Mouse (Mus musculus): ENCODE measurements around the gene Rps28.

Gene Rps28

DNA sequence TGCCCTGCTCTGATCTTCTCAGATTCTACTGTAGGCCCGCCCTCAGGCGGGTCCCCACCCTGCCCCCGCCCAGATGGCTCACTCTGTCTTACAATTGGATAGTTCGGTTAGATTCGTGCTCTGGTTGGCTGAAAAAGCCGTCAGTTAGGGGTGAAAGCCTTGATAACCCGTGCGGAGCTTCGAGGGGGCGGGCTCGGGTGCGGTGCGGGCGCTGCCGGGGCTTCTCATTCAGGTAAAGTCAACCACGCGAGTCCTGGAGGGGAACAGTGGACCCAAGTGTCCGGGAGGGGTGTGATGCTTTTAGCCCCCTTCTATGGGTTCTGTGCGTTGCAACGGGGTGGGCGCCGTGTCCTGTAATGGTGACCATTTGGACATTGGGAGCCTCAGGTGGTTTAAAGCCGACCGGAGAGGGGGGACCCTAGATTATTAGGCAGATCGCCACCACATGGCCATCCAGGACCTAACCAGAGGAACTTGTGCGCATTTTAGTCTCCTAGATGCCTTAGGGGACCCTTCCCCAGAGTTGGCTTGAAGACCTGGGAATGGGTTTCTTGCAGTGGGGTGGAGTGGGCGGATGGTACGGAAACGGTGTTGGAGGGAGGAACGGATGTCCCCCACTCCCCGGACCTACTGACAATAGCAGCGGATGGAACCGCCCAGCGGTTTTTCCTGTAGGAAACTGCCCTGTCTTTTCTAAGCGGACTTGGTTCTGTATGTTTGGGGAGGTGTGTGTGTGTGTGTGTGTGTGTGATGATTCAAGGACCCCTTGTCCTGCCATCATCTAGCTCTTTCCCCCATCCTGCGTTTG, 13.8 kb downstream of the Rps28 start, which contains the start of gene Kank3:
TSS of gene Kank3 (plus strand) at position 186 of the 808 bp plus-strand sequence.
- DNase-seq = peak; percentile 96

DNA sequence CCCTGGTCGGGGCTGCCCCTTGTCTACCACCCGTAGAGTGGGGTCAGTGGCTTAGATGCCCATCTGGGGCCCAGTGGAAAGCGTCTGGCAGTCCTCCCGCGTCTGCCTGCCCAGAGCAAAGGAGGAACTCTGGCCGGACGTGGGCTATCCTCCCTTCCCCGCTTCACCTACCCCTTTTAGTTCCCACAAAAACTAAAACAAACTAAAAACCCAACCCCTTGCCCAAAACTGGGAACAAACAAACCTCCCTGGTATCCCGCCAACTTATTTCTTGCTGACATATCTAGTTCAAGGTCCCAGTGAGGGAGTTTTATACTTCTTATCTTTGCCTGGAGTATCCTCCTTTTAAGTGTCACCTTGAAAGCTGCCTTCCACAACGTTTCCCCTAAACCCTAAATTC, 16.2 kb downstream of the Rps28 start:
- no peak for DNase-seq

DNA sequence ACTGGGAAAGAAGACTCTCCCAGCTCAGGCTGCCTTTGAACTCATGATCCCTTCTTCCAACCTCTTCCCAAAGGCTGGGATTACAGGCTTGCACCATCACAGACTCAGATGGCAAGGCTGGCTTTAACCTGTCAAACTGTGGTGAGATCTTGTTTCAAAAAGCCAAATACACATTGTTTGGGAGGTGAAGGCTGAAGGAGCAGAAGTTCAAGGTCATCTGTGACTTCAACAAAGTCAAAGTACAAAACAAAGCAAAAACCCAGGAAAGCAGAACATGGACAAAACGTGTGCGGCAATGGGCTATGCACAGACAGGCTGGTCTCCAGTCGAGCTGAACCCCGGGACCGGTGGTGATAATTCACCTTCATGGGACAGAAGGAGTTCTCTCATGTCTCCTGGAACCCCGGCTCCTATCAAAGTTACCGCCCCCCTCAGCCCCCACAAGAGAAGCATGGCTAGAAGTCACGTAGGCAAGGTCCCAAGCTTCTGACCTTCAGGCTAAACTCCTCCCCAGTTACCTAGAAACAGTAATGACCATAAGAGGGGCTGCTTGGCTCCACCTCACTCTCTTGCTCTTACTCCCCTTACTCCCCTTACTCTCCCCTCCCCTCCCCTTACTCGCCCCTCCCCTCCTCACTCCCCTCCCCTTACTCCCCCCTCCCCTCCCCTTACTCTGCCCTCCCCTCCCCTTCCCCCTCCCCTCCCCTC, 17.0 kb downstream of the Rps28 start:
- no peak for DNase-seq

DNA sequence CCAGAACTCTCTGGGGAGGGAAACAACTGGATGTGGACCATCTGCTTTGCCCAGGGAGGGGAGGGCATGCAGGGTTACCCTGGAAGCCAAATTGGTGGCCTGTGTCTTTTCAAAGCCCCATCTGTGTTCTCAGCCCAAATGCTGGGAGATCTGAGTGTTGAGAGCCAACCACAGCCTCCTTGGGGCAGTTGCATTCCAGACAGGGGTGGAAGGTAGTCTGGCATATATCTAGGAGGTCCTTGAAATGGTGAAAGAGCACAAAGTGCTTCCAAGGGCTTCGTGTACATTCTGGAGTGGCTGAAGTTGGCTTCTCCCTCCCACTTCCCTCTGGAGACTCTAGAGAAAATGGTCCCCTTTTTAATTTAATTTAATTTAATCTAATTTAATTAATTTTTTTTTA, 19.6 kb downstream of the Rps28 start:
- DNase-seq = no peak

DNA sequence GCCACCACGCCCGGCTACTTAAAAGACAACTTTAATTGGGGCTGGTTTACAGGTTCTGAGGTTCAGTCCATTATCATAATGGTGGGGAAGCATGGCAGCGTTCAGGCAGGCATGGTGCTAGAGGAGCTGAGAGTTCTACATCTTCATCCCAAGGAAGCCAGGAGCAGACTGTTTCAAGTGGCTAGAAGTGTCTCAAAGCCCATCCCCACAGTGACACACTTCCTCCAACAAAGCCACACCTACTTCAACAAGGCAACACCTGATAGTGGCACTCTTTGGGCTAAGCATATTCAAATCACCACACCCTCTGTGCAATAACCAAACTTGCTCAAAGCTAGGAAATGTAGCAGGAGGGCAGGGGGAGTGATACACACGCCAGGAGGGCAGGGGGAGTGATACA, 20.2 kb downstream of the Rps28 start:
- DNase-seq = no peak

DNA sequence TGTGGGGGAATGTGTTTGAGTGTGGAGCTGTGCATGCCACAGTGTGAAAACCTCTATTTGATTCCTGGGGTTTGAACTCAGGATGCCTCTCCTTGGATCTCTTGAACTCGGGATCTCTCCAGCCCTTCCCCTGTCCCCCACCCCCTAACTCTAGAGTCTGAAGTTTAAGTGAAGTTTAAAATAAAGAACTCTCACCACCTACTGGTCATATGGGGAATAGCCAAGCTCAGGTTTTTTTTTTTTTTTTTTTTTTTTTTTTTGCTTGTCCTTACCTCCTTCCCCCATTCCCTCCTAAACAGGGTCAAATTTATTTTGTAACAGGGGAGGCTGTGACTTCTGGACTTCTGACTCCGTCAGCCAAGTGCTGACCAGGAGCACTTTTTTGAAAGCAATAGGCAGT, 22.1 kb downstream of the Rps28 start:
- no peak for DNase-seq

DNA sequence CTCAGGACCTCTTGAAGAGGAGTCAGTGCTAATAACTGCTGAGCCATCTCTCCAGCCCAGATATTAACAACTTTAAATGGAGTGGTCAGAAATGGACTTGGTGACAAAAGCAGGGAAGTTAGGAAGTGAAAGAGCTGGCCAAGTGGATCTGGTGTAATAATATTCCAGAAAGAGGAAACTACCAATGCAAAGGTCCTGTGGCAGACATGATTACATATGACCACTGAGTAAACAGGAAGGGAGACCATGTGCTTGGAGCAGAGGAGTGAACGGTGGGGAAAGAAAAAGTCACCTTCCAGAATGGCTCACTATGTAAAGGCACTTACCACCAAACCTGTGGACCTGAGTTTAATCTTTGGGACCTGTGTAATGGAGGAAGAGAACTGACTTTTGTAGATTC, 25.1 kb downstream of the Rps28 start:
- no peak for DNase-seq

DNA sequence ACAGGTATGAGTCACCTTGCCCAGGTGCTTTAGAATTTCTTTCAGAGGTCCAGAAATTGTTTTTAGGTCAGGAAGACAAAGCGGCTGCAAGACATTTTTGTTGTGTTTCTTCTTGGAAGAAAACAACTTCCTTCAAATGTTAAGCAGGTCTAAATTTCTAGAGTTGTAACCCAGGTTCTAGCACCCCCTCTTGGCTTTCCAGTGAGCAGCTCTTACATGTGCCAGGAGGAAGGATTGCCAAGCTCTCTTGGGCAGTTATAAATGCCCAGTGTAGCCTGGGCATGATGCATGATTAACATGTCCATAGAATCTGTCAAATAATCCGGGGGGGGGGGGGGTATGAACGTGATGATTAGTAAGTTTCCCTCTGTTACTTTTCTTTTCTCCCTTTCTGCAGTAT, 26.1 kb downstream of the Rps28 start:
- no peak for DNase-seq

DNA sequence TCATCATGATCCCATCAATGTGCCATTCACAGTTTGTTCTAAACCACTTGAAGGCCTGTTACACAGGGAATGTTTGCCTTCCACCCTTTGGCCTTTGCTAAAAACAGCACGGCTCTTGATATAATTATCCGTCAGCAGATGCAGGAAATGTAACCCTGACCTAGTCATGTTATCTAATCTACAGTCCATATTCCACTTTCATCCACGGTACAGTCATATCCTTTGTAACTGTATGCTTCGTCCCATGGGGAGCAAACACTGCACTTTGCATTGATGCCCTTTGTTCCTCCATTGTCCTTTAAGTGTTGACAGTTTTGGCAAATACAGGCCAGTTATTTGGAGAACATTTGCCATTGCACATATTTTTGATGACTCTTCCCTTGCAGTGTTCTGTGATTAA, 35.6 kb downstream of the Rps28 start:
- DNase-seq = no peak

DNA sequence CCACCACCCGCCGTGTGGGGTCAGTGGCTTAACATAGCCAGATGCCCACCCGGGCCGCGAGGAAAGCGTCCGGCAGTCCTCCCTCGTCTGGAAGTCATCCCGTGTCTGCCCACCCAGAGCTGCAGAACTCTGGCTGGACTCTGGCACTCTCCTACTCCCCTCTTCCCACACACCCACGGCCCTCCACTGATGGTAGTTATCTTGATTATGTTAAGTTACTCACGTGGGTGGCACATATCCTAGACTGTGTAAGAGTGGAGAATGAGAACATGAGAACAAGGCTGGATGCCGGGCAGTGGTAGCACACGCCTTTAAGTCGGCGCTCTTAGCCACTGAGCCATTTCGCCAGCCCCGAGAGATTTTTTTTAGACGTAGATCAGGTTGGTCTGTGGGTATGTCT, 38.0 kb downstream of the Rps28 start:
- no peak for DNase-seq

DNA sequence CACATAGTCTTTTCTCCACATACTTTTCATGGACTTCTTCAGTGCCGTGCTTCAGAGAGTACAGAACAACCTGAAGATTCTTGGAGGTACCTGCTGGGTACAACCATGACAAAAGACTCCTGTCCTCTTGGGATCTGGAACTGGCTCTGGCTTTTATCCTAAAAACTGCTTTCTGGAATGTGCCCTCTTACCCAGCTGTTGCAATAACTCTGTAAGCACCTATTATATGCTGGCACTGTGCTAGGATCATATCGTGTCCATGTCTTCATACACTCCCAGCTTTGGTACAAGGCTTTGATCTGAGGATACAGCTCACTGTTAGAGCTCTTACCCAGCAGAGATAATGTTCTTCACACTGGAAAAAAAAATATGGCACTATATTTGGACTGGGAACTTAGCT, 39.4 kb downstream of the Rps28 start:
- no peak for DNase-seq

DNA sequence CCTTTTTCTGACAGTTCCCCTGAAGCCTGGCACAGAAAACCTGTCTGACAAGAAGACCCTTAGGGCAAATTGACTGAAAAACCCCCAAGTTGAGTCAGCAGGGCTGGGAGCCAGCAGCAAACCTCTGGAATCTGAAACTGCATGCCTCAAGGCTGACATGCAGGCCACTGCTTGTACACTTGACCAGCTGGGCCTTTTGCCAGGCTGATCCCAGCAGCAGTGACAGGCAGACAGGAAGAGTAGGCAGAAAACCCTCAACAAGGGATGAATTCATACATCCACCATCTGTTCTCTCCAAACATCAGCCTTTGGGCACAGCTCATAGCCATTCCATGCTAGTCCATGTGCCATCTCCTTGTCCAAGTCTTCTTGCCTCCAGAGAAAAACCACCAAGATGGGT, 41.0 kb downstream of the Rps28 start:
- DNase-seq = peak; percentile 32

DNA sequence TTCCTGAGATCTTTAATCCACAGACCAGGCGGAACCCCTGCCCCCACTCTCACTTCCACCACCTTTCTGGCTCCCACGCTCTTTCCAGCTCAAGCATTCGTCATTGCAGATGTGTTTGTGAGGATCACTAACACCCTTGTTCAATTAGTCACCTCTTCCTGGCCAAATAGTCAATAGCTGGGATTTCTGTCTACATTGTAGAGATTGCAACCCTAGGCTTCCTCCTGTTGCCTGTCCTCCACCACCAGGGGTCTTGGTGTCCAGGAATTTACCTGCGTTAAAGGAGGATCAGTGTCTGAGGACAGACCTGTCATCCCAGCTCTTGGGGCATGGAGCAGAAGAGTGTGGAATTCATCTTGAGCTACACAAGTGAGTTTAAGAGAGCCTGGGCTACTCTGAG, 42.3 kb downstream of the Rps28 start:
- DNase-seq = no peak

DNA sequence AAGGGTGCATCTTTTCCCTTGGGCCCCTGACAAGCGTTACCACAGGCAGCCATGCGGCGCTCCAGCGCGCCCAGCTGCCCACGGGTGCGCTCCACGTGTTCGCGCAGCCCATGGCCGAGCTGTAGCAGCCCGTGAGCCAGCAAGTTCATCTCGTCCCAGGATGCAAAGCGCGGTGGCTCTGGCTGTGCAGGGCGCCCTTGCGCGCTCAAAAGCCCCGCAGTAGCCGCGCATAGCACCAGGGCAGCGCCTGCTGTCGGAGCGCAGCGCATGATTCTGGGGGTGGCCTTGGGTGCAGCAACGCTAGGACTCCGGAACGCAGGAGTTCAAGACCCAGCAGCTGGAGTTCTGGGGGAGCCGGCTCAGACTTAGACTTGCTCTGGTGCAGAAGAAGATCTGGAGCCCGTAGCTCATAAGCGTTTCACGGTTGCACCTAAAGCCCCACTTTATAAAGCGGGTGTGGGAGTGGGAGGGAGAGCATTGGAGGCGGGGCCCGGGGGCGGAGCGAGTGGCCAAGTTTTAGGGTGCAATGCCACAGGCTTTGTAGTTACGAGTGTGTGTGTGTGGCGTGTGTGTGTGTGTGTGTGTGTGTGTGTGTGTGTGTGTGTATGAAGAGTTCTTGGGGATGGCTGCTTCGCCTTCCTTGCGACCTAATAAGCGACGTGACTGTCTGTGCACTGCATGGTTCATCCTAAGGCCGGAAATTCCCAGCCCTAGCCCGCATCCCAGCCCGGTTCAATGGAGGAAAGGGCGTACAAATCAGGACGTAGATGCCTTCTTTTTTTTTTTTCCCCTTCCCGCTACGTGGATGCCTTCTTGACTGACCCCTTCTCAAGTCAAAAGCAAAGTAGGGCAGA, 43.0 kb downstream of the Rps28 start, which contains the start of gene Angptl4:
TSS of gene Angptl4 (minus strand) at position 707 of the 854 bp plus-strand sequence.
- DNase-seq = peak; percentile 33

DNA sequence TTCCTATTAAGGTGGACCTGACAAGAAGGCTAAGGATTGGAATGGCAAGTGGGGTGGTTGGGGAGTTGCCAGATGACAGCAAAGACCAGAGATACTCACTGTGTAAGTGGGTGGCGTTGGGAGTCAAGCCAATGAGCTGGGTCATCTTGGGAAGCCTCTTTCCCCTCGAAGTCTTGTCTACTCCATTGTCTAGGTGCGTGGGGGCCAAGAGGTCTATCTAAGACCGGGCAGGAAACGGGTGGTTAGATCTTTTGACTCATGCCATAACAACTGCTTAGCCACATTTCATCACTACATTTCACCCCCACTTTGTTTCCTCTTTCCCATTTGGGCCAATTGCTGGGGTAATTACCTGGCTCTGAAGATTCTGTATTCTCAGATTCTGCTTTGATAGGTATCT, 43.9 kb downstream of the Rps28 start:
- DNase-seq = no peak

DNA sequence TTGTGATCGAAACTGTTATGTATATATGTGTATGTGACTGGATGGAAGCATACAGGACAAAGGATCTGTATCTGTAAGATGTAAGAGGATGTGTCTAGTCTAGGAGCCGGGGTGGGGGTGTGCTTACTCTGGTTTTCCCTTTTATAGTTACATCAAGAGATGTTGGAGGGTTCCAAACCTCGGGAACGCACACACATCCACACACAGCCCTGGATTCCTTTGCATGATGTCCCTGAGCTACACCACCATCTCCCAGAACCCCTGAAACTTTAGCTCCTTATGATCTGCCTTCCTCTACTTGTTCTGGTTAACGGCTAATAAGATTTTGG, 44.4 kb downstream of the Rps28 start:
- DNase-seq = no peak

DNA sequence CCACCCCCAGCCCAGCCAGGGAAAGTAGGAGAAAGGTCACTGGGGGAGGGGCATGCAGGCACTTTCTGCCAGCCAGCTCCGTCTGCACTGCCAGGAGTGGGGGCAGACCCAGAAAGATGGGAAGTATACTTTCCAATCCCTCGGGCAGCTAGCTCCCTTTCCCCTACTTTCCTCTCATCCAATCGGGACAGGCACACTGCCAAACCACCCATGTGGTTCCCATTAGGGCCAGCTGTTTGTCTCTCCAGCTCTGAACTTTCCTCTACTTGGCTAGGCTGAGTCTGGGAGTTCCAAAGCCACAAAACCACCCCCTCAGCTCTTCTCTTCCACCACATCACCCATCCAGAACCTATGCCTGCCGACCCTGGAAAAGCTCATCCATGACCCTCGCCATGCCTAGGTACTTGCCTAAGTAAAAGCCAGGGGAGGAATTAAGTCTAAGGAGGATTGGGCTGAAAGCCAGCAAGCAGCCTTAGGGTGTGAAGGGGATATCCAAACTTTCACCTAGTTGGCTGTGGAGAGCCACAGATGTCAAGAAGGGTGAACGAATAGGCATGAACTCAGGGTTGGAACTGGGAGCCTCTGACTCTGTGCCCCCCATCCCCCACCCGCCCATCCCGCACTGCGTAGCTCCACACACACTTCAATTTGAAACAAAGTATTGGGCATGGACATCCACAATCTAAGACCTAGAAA, 44.9 kb downstream of the Rps28 start:
- peak; percentile 80 for DNase-seq

DNA sequence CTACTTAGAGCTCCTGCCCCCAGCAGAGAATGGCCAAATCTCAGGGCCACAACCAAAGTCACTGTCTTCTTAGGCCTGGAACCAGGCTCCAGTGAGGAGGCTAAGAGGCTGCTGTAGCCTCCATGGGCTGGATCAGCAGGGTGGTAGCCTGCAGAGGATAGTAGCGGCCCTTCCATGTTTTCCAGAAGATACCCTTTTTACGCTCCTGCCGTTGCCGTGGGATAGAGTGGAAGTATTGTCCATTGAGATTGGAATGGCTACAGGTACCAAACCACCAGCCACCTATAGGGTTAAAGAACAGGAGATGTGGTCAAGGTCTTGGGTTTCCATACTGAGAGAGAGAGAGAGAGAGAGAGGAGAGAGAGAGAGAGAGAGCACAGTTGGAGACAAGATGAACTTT, 49.1 kb downstream of the Rps28 start:
- DNase-seq = no peak

DNA sequence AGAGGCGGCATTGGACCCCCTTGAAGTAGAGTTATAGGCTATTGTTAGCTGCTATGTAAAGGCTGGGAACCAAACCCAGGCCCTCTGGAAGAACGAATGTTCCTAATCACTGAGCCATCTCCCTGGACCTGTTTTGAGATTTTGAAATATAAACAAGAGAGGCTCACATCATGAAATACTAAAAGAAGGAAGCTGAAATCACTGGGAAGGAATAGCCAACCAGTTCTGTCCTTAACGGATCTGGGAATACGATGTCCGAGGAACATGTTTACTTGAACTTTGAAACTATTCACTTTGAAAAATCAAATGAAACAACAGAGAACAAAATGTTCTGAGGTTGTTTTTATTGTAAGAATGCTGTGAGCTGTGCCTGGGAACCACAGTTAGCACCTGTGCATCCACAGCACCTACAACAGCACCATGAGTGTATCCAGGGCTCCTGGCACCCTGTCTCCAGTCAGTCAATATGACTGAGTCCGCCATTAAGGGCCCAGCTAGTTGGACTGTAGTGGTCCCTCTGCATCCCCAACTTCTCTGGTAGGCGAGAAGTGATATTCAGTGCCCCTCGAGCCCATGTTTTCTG, 49.7 kb downstream of the Rps28 start:
- no peak for DNase-seq

DNA sequence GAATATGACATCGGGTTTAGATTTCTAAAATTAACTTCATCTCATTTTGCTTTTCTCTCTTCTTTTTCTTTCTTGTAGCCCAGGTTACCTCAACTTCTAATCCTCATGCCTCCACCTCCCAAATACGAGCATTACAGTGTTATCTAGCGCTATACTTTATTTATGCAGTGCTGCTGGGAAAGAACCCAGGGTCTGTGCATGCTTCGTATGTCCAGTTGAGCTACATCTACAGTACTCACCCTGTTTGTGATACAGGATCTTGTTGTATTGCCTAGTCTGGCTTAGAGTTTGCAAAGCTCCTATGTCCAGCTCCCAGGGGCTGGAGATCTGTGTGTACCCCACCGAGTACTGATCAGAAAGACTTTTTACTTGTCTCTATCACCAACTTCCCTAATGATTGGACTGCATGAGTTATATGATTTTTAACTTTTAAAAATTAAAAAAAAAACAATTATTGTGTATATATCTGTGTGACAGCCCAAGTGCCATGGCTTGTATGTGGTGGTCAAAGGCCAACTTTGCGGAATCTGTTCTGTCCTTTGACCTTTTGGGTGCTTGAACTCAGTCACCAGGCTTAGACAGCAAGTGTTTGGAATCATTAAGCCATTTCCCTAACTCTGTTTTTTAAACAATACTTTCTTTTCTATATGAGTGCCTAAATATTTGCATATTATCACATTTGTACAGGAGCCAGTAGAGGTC, 50.3 kb downstream of the Rps28 start:
- DNase-seq = no peak

DNA sequence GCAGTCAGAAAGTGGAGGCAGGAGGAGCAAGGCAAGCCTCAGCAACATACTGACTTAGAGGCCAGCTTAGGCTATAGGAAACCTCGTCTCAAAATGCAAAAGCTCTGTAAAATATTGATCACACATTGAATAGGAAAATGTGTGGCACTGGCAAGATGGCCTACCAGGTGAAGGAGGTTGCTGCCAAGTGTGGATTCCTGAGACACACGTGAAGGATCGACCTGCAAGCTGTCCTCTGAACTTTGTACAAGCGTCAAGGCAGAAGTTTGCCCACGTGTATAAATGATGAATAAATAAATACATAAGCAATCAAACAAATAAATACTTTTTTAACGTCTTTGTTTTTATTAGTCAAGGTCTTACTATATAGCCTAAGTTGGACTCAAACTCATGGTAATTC, 50.9 kb downstream of the Rps28 start:
- DNase-seq = no peak

DNA sequence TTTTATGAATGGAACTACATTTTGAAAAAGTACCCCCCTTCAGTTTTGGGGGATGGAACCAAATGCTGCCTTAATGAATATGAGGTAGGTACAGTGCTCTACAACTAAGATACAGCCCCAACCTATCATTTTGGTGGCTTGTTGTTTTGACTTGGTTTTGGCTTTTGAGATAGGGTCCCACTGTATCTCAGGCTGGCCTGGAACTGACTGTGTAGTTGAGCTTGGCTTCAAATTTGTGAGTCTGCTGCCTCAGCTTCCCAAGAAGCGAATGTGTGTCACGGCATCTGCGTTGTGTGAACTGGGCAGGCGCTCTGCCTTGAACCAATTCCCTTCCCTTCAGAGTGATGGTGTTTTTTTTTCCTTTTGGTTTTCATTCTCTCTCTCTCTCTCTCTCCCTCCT, 52.7 kb downstream of the Rps28 start:
- DNase-seq = no peak
